Mouse (Mus musculus) ZHBTc4 (cell line): Measurements from ENCODE around the gene Sept4.

ENCODE experiments used
- DNase-seq: peaks from one replicate; pipeline ENCODE4 v3.0.0-alpha.2; 2011; ENCODE audit warnings: low read depth, low spot score

Sept4 gene

DNA sequence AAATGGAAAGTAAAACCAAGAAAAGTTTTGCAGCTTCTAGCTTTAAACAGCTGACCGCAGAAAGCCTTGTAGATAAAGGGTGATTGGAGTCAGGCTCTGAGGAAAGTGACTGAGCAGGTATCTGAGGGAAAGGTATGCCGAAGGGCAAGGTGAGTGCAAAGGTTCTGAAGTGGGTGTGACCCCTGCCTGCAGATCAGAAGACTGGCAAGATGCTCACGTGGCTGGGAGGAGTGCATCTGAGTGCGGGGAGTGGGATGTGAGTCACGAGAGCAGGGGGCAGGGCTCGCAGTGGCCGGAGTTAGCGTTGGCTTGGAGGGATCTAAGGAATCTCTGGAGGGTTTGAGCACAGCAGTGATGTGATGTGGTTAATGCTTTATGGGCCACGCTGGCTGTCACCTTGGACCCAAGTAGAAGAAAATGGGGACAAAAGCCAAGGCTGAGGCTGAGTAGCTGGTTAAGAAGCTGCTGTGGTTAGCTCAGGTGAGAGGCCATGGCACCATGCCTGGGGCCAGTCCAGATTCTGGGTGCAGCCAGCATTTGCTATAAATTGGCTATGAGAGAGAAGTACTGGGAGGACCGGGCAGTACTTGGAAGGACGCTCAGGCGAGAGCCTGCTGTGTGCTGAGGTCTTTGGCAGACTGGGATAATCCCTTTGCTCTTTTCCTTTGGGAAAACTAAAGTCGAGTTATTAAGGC is 30.8 kb downstream of the Sept4 start:
- DNase-seq: peak; percentile 47

DNA sequence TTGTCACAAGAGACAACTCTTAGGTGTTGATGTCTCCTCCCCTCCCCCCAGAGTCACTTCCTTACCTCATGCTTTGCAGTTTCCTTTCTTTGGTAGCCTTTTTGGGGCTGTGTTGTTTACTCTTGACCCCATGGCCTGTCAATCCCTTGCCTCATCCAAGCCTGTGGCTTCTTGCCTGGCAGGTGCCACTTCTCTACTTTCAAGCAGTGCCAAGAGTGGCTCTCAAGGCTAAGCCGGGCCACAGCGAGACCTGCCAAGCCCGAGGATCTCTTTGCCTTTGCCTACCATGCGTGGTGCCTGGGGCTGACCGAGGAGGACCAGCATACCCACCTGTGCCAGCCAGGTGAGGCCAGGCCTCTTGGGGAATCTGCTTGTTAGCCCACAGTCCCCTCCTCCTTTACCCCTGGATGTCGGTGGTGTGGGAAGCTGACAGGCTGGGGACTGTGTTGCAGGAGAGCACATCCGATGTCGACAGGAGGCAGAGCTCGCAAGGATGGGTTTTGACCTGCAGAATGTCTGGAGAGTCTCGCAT is 31.7 kb downstream of the Sept4 start:
- DNase-seq: no peak

DNA sequence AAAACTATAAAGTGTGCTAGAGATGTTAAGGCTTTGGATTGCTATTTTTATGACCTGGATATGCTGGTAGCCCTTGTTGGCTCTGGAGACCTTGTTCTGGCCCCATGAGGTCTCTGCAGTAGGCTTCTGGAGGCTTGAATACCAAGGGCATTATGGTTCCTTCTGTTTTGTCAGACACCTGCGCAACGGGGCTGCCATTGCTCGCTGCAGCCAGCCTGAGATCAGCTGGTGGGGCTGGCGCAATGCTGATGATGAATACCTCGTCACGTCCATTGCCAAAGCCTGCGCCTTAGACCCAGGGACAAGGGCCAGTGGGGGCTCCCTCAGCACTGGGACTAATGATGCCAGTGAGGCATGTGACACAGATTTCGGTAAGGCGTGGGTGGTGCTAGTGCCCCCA is 33.5 kb downstream of the Sept4 start:
- no peak for DNase-seq

DNA sequence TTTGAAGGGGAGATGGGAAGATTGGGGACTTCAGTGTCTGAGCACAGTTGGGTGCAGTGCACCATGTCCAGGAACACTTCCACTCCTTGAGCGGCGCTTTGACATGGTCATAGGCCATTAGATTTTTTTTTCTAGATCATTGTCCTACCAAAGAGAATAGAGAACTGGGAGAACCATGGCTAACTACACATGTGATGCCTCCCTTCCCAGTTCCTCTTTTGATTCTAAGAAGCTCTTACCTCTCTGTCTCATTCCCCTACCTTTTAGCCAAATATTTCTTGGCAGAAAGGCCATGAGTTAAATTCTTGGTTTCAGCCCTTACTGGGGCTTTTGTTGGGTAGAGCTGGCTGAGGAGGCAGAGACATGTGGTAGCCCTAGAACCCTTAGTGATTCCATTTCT is 34.9 kb downstream of the Sept4 start:
- DNase-seq: no peak

DNA sequence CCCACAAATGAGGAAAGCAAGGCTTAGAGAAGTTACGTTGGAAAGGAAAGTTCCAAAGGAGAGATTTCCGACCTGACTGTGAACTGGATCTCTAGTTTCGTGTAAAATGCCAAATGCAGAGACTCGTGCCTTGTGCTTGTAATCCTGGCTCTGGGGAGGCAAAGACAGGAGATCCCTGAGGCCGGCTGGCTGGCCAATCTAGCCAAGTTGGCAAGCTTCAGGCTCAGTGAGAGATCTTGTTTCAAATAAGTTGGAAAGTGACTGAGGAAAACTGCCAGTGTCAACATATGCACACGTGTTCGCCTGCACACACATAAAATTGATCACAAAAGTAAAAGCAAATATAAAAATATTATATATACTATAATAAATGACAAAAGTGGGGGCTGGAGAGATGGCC is 40.6 kb downstream of the Sept4 start:
- no peak for DNase-seq

DNA sequence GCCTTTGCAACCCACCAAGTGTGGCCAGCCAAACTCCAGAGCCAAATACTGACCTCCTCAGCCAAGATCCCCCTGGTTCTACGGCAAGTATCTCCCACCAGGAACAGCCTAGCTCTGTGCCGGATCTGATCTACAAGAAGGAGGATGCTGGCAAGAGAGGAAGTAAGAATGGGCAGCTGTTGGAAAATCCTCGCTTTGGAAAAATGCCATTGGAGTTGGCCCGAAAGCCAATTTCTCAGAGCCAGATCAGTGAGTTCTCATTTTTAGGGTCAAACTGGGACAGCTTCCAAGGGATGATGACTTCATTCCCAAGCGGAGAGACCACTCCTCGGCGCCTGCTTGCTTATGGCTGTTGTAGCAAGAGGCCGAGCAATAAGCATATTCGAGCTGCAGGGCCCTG is 42.8 kb downstream of the Sept4 start:
- DNase-seq: no peak

DNA sequence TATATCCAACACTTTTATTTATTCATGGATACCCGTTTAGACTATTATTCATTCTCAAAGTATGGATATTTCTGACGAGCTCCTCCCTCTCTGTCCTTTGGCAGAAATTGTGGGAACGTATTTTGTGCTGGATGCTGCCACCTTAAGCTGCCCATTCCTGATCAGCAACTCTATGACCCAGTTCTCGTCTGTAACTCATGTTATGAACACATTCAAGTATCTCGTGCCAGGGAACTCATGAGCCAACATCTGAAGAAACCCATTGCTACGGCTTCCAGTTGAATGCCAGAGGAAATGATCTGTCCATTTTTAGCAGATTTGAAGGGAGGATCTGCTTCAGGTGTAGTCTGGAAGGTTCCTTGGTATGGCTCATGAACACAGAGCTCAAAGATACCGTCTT is 45.3 kb downstream of the Sept4 start:
- no peak for DNase-seq

DNA sequence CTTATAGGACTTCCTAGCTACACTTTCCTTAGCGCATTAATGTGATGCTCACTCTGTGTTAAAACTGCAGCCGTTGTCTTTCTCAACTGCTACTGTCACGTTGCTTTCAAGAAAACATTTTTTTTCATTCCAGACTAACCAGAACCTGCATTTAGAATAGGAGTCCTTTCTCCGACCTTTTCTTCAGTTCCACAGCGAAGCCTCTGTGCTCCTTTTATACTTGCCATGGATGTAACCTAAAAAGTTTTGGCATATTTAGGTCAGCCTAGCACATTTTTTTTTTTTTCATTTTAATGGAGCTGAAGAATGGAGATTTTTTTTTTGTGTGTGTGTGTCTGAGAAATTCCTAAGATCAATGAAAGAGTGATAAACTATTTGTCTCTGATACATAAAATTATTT is 46.8 kb downstream of the Sept4 start:
- DNase-seq: no peak

DNA sequence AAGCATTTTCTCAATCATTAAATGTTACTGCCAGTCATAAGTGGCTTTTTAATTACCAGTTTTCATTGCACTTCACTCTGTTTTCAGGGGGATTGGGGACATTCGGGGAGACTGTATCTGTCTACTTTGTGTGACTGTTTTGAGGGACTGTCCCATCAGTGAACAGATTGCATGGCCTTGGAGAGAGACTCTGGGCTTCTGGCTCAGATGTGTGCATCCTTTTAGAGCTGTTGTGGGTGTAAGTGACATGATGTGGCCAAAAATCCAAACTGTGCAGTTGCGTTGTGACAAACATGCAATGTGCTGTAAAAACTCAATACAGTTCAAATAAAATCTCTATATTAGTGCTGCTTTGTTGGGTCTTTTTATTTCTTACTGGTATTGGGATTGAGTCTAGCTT is 47.2 kb downstream of the Sept4 start:
- no peak for DNase-seq

DNA sequence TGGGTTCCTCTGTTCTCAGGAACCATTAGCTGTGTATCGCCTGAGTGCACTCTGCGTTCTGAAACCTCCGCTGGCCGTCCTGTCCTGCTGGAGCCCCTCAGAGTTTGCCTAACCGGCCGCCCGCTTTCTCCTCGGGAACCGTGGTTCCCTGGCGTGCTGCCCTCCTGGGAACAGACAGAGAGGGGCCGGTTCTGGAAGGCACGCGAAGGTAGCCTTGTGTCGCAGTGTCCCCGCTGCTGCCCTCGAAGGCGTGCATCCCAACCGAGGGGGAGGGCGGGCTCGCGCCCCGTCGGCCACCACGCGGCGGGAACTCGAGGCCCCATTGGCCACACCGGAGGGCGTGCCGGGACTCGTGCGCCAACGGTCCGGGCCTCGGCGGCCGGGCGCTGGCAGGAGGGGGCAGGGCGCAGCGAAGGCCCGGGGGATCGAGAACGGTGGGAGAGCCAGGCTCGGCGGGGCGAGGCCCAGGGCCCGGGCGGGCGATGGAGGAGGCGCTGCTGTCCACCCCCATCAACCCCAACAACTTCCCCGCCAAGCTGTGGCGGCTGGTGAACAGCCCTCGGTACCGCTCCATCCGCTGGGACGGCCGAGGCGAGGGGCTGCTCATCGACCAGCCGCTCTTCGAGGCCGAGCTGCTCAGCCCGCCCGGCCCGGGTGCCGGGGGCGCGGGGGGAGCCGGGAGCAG is 48.2 kb downstream of the Sept4 start, which contains the start of gene Hsf5:
Gene Hsf5, plus strand, starts transcription at position 375 of the 685 bp plus-strand sequence.
- DNase-seq: peak; percentile 53

DNA sequence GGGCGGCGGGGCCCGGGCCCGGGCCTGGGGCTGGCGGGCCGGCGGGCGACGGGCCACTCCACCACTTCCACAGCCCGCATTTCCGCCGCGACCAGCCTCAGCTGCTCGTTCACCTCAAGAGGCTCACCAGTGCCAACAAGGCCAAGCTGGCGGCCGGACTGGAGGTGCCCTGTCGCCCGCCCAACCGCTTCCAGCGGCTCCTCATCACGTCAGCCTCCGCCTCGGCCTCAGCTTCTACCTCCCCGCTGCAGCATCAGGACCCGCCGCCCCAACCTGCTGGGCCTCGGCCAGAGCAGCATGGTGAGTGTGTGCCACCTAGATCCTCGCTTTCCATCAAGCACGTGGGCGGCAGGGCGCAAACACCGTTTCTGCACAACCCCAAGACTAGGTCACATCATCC is 48.9 kb downstream of the Sept4 start:
- DNase-seq: peak; percentile 62

DNA sequence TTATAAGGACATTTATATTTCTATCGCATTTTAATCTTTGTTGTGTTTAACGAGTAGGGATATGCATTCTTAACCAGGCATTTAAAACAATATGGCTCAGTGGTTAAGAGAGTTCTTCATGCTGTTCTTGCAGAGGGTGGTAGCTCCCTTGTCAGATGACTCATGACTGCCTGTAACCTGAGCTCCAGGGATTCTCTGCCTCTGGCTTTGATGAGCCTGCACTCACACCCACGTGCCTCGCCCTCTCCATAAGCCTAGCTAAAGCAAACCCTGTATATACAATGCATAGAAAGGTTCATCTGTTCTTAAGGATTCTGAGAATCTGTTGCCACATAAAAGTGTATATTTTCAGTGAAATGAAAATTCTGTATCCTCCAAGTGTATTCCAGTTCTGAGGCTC is 54.5 kb downstream of the Sept4 start:
- peak; percentile 44 for DNase-seq

DNA sequence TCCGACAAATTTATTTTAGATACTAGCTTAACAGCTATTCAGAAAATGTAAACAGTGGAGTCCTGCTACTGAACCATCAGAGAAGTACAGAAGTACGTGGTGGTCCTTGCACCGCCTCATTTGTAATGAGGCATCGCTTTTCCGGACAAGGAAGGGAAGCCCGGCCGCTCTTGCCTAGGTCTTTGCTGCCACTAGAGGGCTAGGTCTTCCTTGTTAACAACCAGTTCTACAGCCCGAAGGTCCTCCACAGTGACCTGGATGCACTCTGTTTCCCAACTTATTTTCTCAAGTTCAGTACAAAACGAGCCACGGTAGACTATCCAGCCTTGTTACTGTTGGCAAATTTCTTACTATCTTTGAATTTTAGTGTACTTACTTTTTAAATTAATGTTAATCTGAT is 61.2 kb downstream of the Sept4 start:
- peak; percentile 79 for DNase-seq

DNA sequence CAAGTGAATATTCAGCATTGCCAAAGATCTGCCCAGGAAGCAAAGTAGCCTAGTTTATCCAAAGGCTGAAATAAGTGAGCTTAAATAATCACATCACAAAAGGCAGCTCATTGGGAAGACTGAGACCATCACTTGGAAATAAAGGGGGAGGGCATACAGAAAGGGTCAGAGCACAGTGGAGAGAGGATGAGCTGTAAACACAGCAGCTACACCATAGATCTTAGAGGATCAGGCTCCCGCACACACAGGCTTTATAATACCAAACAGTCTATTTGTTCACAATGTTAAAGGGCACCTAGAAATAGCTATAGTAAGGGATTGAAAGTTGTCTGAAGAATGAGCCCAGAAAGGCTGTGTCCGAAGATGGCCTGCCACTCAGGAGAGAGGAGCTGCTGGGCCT is 70.1 kb downstream of the Sept4 start:
- peak; percentile 36 for DNase-seq

DNA sequence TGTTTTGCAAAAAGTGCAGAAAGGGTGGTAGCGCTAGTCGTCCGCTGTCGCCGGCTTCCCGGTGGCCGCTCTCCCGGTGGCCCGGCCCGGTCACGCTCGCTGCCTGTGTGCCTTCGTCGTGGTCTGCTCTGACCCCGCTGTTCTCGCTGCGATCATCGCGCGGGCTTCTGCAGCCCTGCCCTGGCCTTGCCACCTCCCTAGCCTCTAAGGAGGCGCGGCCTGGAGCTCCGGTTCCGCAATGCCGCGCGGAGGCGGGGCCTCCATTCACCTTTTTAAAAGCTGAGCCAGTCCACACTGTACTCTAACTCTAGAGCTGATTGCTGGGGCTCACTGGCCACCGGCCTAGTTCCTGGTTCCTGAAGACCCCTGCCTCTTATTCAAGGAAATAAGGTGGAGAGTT is 70.5 kb downstream of the Sept4 start:
- peak; percentile 84 for DNase-seq
